Mouse (Mus musculus) hindbrain, embryonic 14.5 days (tissue): ENCODE measurements around the gene Phpt1. TPM values are rescaled to one million over a fixed set of nuclear protein-coding genes. Genes with fewer than 3 reads are reported as not detected.

ENCODE experiments used
- polyA plus RNA-seq: library from polyadenylated mRNA; unstranded; fragments of >200 nt; fragmentation: Nextera tagmentation; extraction: Ambion mirVana; gene quantifications from 2 replicates; pipeline ENCODE4 v1.2.1, GENCODE M21; 2014

Phpt1 gene
- polyA plus RNA-seq, 1 experiment from 2014 or later, result 187 TPM

Other genes with a start within 250 kb of the Phpt1 start
- 51.6 and 66.0 TPM in 2 replicates for gene Man1b1, start 242.9 kb downstream of the Phpt1 start, polyA plus RNA-seq
- 21.5 and 24.7 TPM in 2 replicates for gene Dpp7, start 218.9 kb downstream of the Phpt1 start, polyA plus RNA-seq
- 6.3 and 6.8 TPM in 2 replicates for gene Uap1l1, start 209.5 kb downstream of the Phpt1 start, polyA plus RNA-seq
- gene Sapcd2, start 202.9 kb downstream of the Phpt1 start, polyA plus RNA-seq, result 10.0 and 10.8 TPM in 2 replicates
- gene Entpd2, start 179.3 kb downstream of the Phpt1 start, polyA plus RNA-seq, result 2.6 and 3.3 TPM in 2 replicates
- gene Npdc1, start 175.9 kb downstream of the Phpt1 start, polyA plus RNA-seq, result 365 and 378 TPM in 2 replicates
- 0.37 TPM in 1 of 2 replicates, not detected in the other for gene Fut7, start 152.0 kb downstream of the Phpt1 start, polyA plus RNA-seq
- 15.6 and 17.3 TPM in 2 replicates for gene Abca2, start 146.5 kb downstream of the Phpt1 start, polyA plus RNA-seq
- 2.2 and 2.6 TPM in 2 replicates for gene Clic3, start 118.4 kb downstream of the Phpt1 start, polyA plus RNA-seq
- gene Paxx, start 114.1 kb downstream of the Phpt1 start, polyA plus RNA-seq, result 93.1 and 109 TPM in 2 replicates
- gene Ptgds, start 105.2 kb downstream of the Phpt1 start, polyA plus RNA-seq, result 230 and 390 TPM in 2 replicates
- gene Lcn12, start 81.3 kb downstream of the Phpt1 start, polyA plus RNA-seq, result not detected in 2 replicates
- 116 and 118 TPM in 2 replicates for gene Fbxw5, start 74.5 kb downstream of the Phpt1 start, polyA plus RNA-seq
- 4.1 and 5.5 TPM in 2 replicates for gene C8g, start 73.5 kb downstream of the Phpt1 start, polyA plus RNA-seq
- 15.6 and 16.3 TPM in 2 replicates for gene Traf2, start 28.3 kb downstream of the Phpt1 start, polyA plus RNA-seq
- gene Edf1, start 17.4 kb downstream of the Phpt1 start, polyA plus RNA-seq, result 353 and 366 TPM in 2 replicates
- 1.3 and 1.7 TPM in 2 replicates for gene Mamdc4, start 379 bp downstream of the Phpt1 start, polyA plus RNA-seq
- 10.8 and 12.7 TPM in 2 replicates for gene Ajm1, start 6.5 kb upstream of the Phpt1 start, polyA plus RNA-seq
- 59.0 and 61.6 TPM in 2 replicates for gene Rabl6, start 33.3 kb upstream of the Phpt1 start, polyA plus RNA-seq
- 0.26 and 0.44 TPM in 2 replicates for gene Ccdc183, start 42.5 kb upstream of the Phpt1 start, polyA plus RNA-seq
- gene Tmem141, start 46.8 kb upstream of the Phpt1 start, polyA plus RNA-seq, result 52.5 and 53.5 TPM in 2 replicates
- gene Fcna, start 52.8 kb upstream of the Phpt1 start, polyA plus RNA-seq, result 3.9 and 4.0 TPM in 2 replicates
- gene Lcn8, start 77.9 kb upstream of the Phpt1 start, polyA plus RNA-seq, result not detected in 2 replicates
- not detected in 2 replicates for gene Lcn5, start 82.7 kb upstream of the Phpt1 start, polyA plus RNA-seq
- not detected in 2 replicates for gene Lcn6, start 101.6 kb upstream of the Phpt1 start, polyA plus RNA-seq
- gene Lcn10, start 107.5 kb upstream of the Phpt1 start, polyA plus RNA-seq, result not detected in 2 replicates
- not detected in 2 replicates for gene Obp2a, start 124.8 kb upstream of the Phpt1 start, polyA plus RNA-seq
- gene Bmyc, start 131.5 kb upstream of the Phpt1 start, polyA plus RNA-seq, result 145 and 153 TPM in 2 replicates
- gene Obp2b, start 161.8 kb upstream of the Phpt1 start, polyA plus RNA-seq, result not detected in 2 replicates
- gene Lcn3, start 190.3 kb upstream of the Phpt1 start, polyA plus RNA-seq, result not detected in 2 replicates
- gene Lcn11, start 201.8 kb upstream of the Phpt1 start, polyA plus RNA-seq, result not detected in 2 replicates
- gene Gm13539, start 207.0 kb upstream of the Phpt1 start, polyA plus RNA-seq, result not detected in 2 replicates
- not detected in 2 replicates for gene Glt6d1, start 240.6 kb upstream of the Phpt1 start, polyA plus RNA-seq
- not detected in 2 replicates for gene Lcn9, start 247.9 kb upstream of the Phpt1 start, polyA plus RNA-seq